Mouse (Mus musculus) liver, adult (tissue): ENCODE data around the gene Slc19a1.

Source experiments
- GATA4 ChIP-seq: IDR thresholded peaks from 2 replicates; pipeline ENCODE4 v1.6.1; 2014; ENCODE audit warnings: mild to moderate bottlenecking, low read length; ENCODE audit not compliant: insufficient replicate concordance

Slc19a1 gene

DNA sequence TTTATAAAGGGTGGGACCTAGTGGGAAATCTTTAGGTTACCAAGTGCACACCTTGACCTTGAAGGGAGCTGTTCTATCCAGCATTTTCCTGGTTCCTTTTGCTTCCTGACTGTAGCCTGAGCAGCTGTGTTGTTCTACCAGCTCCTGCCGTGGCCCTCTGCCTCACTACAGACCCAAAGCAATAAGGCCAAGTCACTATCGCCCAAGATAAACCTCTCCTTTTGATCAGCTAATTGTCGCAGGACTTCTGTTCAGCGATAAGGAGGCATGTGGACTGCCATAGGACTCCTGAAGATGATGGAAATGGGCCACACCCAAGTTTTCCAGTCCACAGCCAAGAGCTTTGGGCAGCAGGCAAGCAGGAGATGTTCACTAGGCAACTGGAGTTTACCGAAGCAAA, 7.8 kb upstream of the Slc19a1 start:
- no peak for TF ChIP-seq GATA4

GRCm38 (mm10) chr10:77026944-77027343, 5.1 kb upstream of the Slc19a1 start:
- TF ChIP-seq GATA4 = no peak

DNA sequence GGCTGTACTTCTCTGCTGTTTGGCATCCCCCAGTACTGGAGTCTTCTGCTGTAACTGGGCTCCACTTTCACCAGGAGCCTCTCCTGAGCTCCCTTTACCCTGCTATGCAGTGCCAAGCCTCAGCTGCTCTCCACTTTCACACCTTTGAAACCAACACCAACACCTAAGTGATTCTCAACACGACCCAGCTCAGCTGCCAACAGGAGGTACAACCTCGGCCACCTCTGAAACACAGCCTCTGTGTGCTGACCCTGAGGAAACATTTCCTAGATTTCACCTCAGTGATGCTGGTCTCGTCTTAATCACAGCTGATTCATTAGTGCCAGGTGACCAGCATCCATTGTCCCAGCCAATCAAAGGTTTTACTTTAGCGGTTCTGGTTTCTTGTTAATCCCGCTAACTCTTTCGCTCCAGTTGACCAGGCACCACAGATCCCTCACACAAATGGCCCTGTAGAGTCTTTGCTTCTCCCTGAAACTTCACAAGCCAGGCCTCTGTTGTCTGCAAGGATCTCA, 3.2 kb upstream of the Slc19a1 start:
- no peak for TF ChIP-seq GATA4

DNA sequence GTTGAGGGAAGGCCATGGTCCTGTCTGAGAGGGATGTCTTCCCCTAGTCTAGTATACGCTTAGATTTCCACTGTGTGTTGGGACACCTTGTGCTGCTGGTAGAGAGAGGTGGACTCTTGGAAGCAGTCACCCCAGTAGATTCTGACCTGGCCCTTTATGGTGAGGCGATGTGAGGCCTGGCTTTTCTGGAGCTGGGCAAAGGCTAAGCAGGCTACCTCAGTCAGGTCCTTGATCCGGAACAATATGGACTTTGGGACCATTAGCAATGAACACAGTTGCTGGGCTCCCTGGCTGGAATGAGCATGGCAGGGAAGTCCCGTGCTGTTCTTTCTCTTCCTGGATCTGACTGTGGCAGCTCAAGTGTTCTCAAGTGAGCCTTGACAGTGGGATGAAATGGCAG, 2.3 kb upstream of the Slc19a1 start:
- TF ChIP-seq GATA4 = no peak

GRCm38 (mm10) chr10:77030666-77031065, 1.4 kb upstream of the Slc19a1 start:
- TF ChIP-seq GATA4 = no peak

DNA sequence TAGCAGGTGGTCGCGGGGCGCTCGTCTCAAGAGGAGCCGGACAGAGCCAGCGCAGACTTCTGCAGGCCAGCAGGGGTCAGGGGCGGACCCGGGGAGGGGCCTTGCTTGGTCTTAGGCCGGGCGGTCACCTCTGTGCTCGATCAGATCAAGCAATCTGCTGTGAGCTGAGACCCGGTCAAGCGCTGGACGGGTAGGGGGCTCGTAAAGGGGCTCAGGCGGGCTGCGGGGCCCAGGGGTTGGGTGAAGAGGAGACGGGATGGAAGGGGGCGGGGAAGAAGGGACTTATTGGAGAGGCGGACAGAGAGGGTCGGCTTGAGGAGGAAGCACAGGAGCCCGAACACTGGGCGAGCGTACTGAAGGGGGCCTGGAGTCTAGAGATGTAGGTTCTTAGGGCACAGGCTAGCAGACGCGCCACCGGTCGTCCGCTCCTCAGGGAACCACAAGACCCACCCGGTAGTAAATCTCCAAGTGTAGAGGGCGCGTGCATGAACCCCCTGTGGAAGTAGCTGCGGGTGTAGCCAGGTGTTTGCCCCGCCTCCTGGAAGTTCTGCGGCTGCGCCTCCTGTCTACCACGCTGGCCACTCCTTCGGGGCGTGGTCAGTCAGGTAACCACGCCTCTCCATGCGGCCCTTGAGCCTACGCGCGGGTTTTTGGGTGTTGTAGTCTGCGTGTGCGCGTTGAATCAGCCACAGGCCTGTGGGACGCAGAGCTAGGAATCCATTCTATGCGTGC, 716 bp downstream of the Slc19a1 start:
- TF ChIP-seq GATA4 = no peak

DNA sequence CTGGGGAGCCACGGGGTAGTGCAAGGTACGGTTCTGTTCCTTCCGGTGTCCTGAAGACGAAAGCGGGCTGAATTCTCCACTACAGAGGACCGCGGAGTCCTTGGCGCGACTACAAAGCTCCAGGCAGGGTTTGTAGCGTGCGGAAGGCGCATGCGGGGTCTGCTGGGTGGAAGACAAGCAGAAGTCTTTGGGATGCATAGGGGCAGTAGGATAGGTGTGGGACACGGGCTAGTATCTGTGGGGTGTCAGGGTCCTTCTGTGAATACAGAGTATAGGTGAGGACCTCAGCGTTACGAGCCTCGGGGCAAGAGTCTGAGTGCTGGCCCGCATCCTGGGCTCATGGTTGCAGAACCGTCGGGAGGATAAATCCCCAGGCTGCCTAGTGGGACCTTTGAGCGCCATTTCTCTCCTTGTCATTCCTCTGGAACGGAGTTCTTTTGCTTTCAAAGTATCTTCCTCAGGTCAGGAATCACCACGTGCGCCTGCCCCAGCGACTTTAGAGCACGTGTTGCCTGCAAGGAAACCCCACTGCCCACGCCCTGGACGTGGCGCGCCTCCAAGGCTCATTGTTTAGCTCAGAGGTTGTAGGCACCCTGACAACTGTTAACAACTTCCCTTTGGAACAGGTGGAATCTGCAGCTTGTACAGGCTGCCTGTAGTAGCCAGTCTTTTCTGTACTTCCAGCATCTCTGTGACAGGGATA, 1.4 kb downstream of the Slc19a1 start:
- TF ChIP-seq GATA4 = no peak

DNA sequence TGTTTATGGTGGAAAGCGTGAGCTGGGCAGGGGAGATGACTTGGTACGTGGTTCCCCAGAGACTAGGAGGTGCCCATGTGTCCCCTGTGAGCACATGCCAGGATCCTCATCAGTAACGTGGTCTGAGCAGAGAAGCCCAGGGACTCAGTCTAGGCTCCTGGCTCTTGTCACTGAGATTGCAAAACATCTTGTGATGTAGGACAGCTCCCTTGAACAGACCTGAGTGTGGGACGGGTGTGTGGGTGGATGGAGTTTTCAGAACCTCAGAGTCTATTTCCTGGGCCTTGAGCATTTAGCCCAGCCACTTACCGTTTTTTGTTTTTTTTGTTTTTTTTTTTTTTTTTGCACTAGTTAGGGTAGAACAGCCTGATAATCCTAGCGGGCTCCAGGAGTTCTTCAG, 3.4 kb downstream of the Slc19a1 start:
- no peak for TF ChIP-seq GATA4

DNA sequence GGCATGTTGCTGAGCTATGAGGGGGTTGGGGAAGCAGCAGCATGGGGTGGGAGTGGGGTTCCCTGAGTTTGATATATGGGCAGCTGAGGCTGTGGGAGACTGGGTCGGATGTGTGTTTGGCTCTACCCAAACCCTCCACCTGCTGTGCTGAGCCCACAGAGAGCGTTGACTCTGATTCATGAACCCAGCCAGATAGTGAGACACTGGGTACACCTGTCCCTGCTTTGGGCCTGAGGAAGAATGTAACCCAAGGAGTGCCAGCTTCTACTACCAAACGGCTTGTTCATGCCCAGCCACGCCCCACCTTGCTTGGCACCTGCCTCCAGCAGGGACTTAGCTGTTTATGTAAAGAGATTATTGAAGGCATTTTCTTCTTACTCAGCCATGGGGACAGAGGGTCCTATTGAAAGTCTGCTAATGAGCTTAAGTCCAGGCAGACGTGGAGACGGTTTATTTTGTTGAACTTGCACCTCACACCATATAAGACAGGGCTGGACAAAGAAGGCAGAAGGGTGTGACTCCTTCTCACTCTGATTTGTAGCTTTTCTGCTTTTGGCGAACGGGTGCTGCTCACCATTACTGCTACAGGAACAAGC, 6.6 kb downstream of the Slc19a1 start:
- TF ChIP-seq GATA4 = no peak

GRCm38 (mm10) chr10:77048196-77048595, 16.2 kb downstream of the Slc19a1 start:
- TF ChIP-seq GATA4 = no peak

DNA sequence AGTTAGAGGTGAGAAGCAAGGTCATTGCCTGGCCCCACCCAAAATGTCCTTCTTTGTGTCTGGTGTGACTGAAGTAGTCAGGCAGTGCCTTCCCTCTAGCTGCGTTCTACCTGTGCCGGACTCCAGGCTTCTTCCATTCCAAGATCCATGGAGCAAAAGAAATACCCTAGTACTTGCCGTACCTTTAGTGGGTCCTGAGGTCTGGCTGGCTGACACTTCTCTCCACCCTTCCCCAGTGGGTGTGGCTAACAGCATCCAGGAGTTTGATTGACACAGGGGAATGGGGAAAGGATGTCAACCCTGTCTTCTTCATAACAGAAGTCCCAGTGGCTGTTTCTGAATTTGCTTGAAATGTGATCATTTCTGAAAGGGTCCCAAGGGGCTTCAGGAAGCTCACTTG, 16.6 kb downstream of the Slc19a1 start:
- TF ChIP-seq GATA4 = no peak

GRCm38 (mm10) chr10:77056768-77057167, 24.7 kb downstream of the Slc19a1 start:
- TF ChIP-seq GATA4 = no peak

DNA sequence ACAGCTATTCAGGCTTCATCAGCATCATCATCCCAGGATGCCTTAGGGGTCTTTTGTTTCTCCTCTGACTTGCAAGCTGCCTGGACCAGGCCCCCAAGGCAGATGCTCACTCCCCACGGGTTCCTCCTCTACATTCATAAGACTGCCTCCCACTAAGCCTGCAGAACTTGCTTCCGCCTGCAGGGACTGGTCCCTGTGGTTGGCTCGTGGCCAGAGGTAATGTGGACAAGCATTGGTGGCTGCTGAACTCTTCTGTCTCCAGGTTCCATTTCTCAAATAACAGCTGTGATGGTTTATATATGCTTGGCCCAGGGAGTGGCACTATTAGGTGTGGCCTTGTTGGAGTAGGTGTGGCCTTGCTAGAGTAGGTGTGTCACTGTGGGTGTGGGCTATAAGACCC, 29.4 kb downstream of the Slc19a1 start:
- no peak for TF ChIP-seq GATA4

DNA sequence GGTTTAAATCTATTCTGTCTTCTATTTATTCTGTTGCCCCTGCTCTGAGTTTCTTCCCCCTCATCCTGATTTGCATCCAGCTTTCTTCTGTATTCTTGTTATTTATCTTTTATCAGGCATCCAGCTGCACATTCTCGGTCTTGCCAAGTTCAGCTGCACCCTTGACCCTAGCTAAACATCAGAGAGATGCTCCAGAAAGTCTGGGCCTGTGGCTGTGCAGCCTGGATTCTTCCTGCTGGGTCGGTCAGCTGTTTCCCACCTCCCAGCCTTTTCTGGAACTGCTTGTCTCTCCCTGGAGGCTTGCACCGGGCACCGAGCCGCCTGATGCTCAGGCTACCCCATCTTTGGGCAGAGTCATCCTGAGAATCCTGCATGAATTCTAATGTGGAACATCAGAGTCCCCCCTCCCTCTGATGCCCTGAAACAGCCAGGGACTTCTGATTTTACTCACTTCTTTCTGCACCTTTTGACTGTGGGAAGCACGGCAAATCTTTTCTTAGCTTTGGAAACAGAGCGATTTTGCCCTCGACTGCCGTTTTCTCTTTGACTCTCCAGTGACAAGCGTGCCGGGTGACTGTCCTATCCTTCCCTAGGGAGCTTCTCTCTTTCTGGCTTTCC, 30.5 kb downstream of the Slc19a1 start:
- TF ChIP-seq GATA4 = no peak

- TF ChIP-seq GATA4 = no peak
These were observed 32.2 kb downstream of the Slc19a1 start for GRCm38 (mm10) chr10:77064239-77064638.

GRCm38 (mm10) chr10:77064659-77065058, 32.6 kb downstream of the Slc19a1 start:
- no peak for TF ChIP-seq GATA4
